8 mouse cellular contexts compared by ENCODE assay signal in the genomic region with DNA sequence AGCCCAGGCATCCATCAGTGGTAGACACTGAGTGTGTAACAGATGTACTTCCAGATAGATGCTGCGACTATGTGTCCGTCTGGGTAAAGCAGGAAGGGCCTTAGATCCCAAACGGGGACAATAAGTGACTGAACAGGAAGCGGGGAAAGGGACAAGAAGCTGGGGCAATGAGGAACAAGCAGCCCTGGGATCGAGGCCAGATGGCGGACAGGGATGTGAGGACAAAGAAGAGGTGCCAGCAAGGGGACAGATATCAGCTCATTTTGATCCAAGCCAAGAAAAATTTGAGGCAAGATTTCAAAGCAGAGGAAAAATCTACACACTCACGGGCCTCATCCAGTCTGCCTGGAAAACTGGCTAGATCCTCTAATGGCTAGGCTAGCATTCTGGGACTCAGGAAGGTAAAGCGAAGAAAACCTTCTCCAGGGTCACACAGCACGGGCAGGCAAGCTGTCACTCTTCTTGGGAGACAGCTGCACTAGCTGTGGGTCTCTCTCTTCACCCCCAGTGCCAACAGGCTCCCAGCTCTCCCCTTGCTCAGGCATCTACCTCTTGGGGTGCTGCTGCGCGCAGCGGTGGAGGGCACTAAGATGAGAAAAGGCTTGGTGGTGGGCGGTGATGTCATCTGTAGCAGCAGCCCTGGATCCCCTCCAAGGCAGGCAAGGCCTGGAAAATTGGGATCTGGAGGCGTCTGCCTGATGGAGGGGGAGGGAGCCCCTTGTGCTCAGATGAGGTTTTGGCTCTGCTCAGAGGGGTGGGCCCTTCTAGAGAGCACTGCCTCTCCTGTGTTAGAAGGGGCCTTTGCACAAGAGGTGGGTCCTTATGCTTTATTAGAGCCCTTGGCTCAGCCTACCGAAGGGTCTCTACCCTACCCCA.
DNase-seq lines count a peak whose midpoint lies in the region; ATAC-seq lines count a peak whose summit lies in the region.

No protein-coding gene starts in this region.

- H3K4me1 ChIP-seq in neural tube, embryonic 13.5 days (replicated peaks) = peaks cover 84% of the 10 kb centered on the region
- peaks cover 56% of the 10 kb centered on the region for H3K4me1 ChIP-seq in forebrain, embryonic 15.5 days
- peaks cover 87% of the 10 kb centered on the region for H3K4me1 ChIP-seq in hindbrain, embryonic 13.5 days (replicated peaks)
- peaks cover 51% of the 10 kb centered on the region for H3K4me1 ChIP-seq in limb, embryonic 11.5 days (ENCODE audit: control insufficient read depth, insufficient read depth, low read length)

- DNase-seq in neural tube, embryonic 10.5 days (ENCODE audit: extremely low spot score, low spot score) = no peak
- DNase-seq in limb, embryonic 11.5 days (ENCODE audit: low spot score) = no peak
- no peak for DNase-seq in spleen, postnatal 4 days (ENCODE audit: low spot score in 2 of 2)
- DNase-seq in embryo, embryonic 10.5 days (ENCODE audit: low spot score) = no peak

- 66% methylated on average over 15 of the region's 15 CpGs for WGBS in neural tube, embryonic 13.5 days
- WGBS in forebrain, embryonic 15.5 days = 34% methylated on average over 15 of the region's 15 CpGs
- WGBS in hindbrain, embryonic 13.5 days = 64% methylated on average over 15 of the region's 15 CpGs
- 69% methylated on average over 15 of the region's 15 CpGs for WGBS in limb, embryonic 11.5 days

- H3K9me3 ChIP-seq in neural tube, embryonic 13.5 days = no peaks in the 10 kb centered on the region
- no peaks in the 10 kb centered on the region for H3K9me3 ChIP-seq in forebrain, embryonic 15.5 days
- no peaks in the 10 kb centered on the region for H3K9me3 ChIP-seq in hindbrain, embryonic 13.5 days
- H3K9me3 ChIP-seq in limb, embryonic 11.5 days (ENCODE audit: control insufficient read depth, low read length) = no peaks in the 10 kb centered on the region

- no peak overlapping the region for H3K9ac ChIP-seq in neural tube, embryonic 13.5 days
- H3K9ac ChIP-seq in forebrain, embryonic 15.5 days (replicated peaks) = 0 out of 2 replicates have a peak overlapping the region, but pooled peaks have one; percentile 3
- H3K9ac ChIP-seq in hindbrain, embryonic 13.5 days = peak overlapping the region; percentile 29; the same call in 1 of the 2 replicates
- H3K9ac ChIP-seq in limb, embryonic 11.5 days (ENCODE audit: low read length) = no peak overlapping the region

- no peak overlapping the region for H3K4me2 ChIP-seq in neural tube, embryonic 13.5 days
- H3K4me2 ChIP-seq in forebrain, embryonic 15.5 days (replicated peaks) = no peak overlapping the region
- no peak overlapping the region for H3K4me2 ChIP-seq in hindbrain, embryonic 13.5 days
- H3K4me2 ChIP-seq in limb, embryonic 11.5 days (ENCODE audit: low read depth, severe bottlenecking) = no peak overlapping the region

- H3K36me3 ChIP-seq in neural tube, embryonic 13.5 days = no peaks in the 10 kb centered on the region
- no peaks in the 10 kb centered on the region for H3K36me3 ChIP-seq in forebrain, embryonic 15.5 days
- no peaks in the 10 kb centered on the region for H3K36me3 ChIP-seq in hindbrain, embryonic 13.5 days
- no peaks in the 10 kb centered on the region for H3K36me3 ChIP-seq in limb, embryonic 11.5 days (ENCODE audit: control insufficient read depth, insufficient read depth, low read length)

- H3K4me3 ChIP-seq in neural tube, embryonic 13.5 days = no peak overlapping the region
- H3K4me3 ChIP-seq in forebrain, embryonic 15.5 days = no peak overlapping the region
- no peak overlapping the region for H3K4me3 ChIP-seq in hindbrain, embryonic 13.5 days
- no peak overlapping the region for H3K4me3 ChIP-seq in limb, embryonic 11.5 days (ENCODE audit: low read depth, low read length)

- H3K27ac ChIP-seq in neural tube, embryonic 13.5 days (replicated peaks) = peak overlapping the region; percentile 54; the same call in 1 of the 2 replicates
- peak overlapping the region; percentile 70 for H3K27ac ChIP-seq in forebrain, embryonic 15.5 days (replicated peaks)
- peak overlapping the region; percentile 55 for H3K27ac ChIP-seq in hindbrain, embryonic 13.5 days
- 0 out of 2 replicates have a peak overlapping the region, but pooled peaks have one; percentile 24 for H3K27ac ChIP-seq in limb, embryonic 11.5 days (replicated peaks; ENCODE audit: low read depth, low read length)

- ATAC-seq in neural tube, embryonic 13.5 days (ENCODE audit: low read depth) = peak; percentile 20; the same call in 1 of the 2 replicates
- peak; percentile 72 for ATAC-seq in forebrain, embryonic 15.5 days (replicated peaks)
- ATAC-seq in hindbrain, embryonic 13.5 days (ENCODE audit: low FRiP score) = no peak; the same call in 1 of the 2 replicates
- no peak for ATAC-seq in limb, embryonic 11.5 days (ENCODE audit: insufficient number of reproducible peaks, low FRiP score, low TSS enrichment, low read depth)
- no peak for ATAC-seq in CD4-positive, CD25-positive, alpha-beta regulatory T cell, adult 4 months

- H3K27me3 ChIP-seq in neural tube, embryonic 13.5 days = 0 out of 2 replicates have a peak, but pooled peaks cover 11% of the 10 kb centered on the region
- H3K27me3 ChIP-seq in forebrain, embryonic 15.5 days = no peaks in the 10 kb centered on the region
- peaks cover 15% of the 10 kb centered on the region; the same call in 1 of the 2 replicates for H3K27me3 ChIP-seq in hindbrain, embryonic 13.5 days
- no peaks in the 10 kb centered on the region for H3K27me3 ChIP-seq in limb, embryonic 11.5 days (ENCODE audit: control insufficient read depth, insufficient read depth, low read length)

Comparison
In these comparisons a context has a peak if more than half of its experiments do, and no peak if none do; other contexts are left out.
1. ATAC-seq: peak in neural tube, embryonic 13.5 days (single experiment) and forebrain, embryonic 15.5 days (single experiment); none in hindbrain, embryonic 13.5 days (single experiment), limb, embryonic 11.5 days (single experiment) and CD4-positive, CD25-positive, alpha-beta regulatory T cell, adult 4 months (single experiment).
2. H3K9ac ChIP-seq: peak in forebrain, embryonic 15.5 days (single experiment) and hindbrain, embryonic 13.5 days (single experiment); none in neural tube, embryonic 13.5 days (single experiment) and limb, embryonic 11.5 days (single experiment).
3. Peak in every context shown above with its lines, with median percentiles within 50 percentile points of each other: H3K27ac ChIP-seq.